ENCODE assay signal across 17 mouse cellular contexts in the genomic region with DNA sequence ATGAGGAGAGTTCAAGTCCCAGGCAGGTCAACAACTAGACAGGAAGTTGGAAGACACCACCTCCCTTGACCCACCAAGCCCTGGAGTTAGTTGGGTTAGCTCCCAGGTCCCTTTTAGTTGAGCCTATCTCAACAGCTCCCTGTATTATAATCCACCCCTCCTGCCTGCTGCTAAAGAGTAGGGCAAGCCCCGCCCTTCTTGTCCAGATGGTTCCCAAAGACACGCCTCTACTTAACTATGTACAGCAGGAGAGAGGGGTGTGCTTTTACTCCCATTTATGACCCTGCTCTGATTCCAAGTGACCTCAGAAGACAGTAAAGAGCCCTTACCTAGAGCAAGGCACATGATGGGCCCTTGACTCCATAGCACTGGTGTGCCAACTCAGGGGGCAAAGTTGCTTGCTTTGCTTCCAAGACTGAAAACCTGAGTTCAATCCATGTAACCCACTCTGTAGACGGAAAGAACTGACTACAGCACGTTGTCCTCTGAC. TPM values are rescaled to one million over a fixed set of nuclear protein-coding genes. Genes with fewer than 3 reads are reported as not detected.
DNase-seq lines count a peak whose midpoint lies in the region; ATAC-seq lines count a peak whose summit lies in the region.
"Had no signal": no experiment of that assay in that cellular context is flagged by ENCODE, and none has a peak within 500 bp of the region (broad histone marks: within the 10 kb centered on the region; RNA-seq: fewer than 3 reads in every experiment).

No protein-coding gene starts in this region.

- H3K27ac ChIP-seq in lung, embryonic 16.5 days (ENCODE audit: low read length) = no peak overlapping the region
- no peak overlapping the region for H3K27ac ChIP-seq in intestine, embryonic 14.5 days (ENCODE audit: low read depth)
- no peak overlapping the region for H3K27ac ChIP-seq in stomach, embryonic 16.5 days (ENCODE audit: low read length)
- H3K27ac ChIP-seq: liver, embryonic 15.5 days had no signal

- no peak overlapping the region for H3K9ac ChIP-seq in lung, embryonic 16.5 days (ENCODE audit: low read length)
- H3K9ac ChIP-seq in intestine, embryonic 14.5 days (ENCODE audit: low read length) = no peak overlapping the region
- no peak overlapping the region for H3K9ac ChIP-seq in stomach, embryonic 16.5 days (ENCODE audit: low read length)
- H3K9ac ChIP-seq: liver, embryonic 15.5 days had no signal

- peak; percentile 41 for DNase-seq in cerebellum, adult 11 months
- DNase-seq in cerebellum, postnatal 4 days (ENCODE audit: low spot score in 2 of 2) = no peak
- no peak for DNase-seq in lung, postnatal 10 days
- no peak for DNase-seq in intestine, embryonic 14.5 days (ENCODE audit: low spot score)
- DNase-seq in ovary, adult 18-20 months (ENCODE audit: low spot score) = no peak
- DNase-seq in adrenal gland, adult (ENCODE audit: inconsistent age in 2 of 2, low spot score in 1 of 2) = no peak
- DNase-seq: adrenal gland, adult 8-10 months; lung, postnatal 14 days had no signal

- no peak overlapping the region for H3K4me3 ChIP-seq in lung, embryonic 16.5 days (ENCODE audit: low read length)
- no peak overlapping the region for H3K4me3 ChIP-seq in intestine, embryonic 14.5 days (ENCODE audit: low read depth, low read length)
- H3K4me3 ChIP-seq in stomach, embryonic 16.5 days (replicated peaks; ENCODE audit: low read length) = no peak overlapping the region
- H3K4me3 ChIP-seq: hindbrain, embryonic 10.5 days; liver, embryonic 15.5 days; megakaryocyte, embryonic 14.5 days had no signal

- no peak overlapping the region for H3K4me2 ChIP-seq in lung, embryonic 16.5 days (ENCODE audit: low read depth, low read length)
- no peak overlapping the region for H3K4me2 ChIP-seq in intestine, embryonic 14.5 days (ENCODE audit: low read length)
- H3K4me2 ChIP-seq in stomach, embryonic 16.5 days (ENCODE audit: low read depth, low read length) = no peak overlapping the region
- H3K4me2 ChIP-seq: liver, embryonic 15.5 days had no signal

- H3K36me3 ChIP-seq in lung, embryonic 16.5 days (ENCODE audit: control insufficient read depth, insufficient read depth, low read length) = no peaks in the 10 kb centered on the region
- H3K36me3 ChIP-seq in intestine, embryonic 14.5 days (ENCODE audit: control insufficient read depth, insufficient read depth, low read length) = no peaks in the 10 kb centered on the region
- no peaks in the 10 kb centered on the region for H3K36me3 ChIP-seq in stomach, embryonic 16.5 days (ENCODE audit: control insufficient read depth, insufficient read depth, low read length)
- H3K36me3 ChIP-seq: G1E; hindbrain, embryonic 10.5 days; liver, embryonic 15.5 days had no signal

- WGBS in lung, embryonic 16.5 days = 81% methylated on average over 4 of the region's 4 CpGs
- 82% methylated on average over 4 of the region's 4 CpGs for WGBS in intestine, embryonic 14.5 days
- 82% methylated on average over 4 of the region's 4 CpGs for WGBS in stomach, embryonic 16.5 days

- H3K9me3 ChIP-seq in lung, embryonic 16.5 days (ENCODE audit: control insufficient read depth, low read length) = no peaks in the 10 kb centered on the region
- no peaks in the 10 kb centered on the region for H3K9me3 ChIP-seq in intestine, embryonic 14.5 days (ENCODE audit: control insufficient read depth, low read length)
- no peaks in the 10 kb centered on the region for H3K9me3 ChIP-seq in stomach, embryonic 16.5 days (replicated peaks; ENCODE audit: control insufficient read depth, low read length)
- H3K9me3 ChIP-seq: G1E; hindbrain, embryonic 10.5 days; liver, embryonic 15.5 days had no signal

- H3K27me3 ChIP-seq in lung, embryonic 16.5 days (ENCODE audit: control insufficient read depth, insufficient read depth, low read depth, low read length) = no peaks in the 10 kb centered on the region
- H3K27me3 ChIP-seq in intestine, embryonic 14.5 days (replicated peaks; ENCODE audit: control insufficient read depth, insufficient read depth, low read length) = 0 out of 2 replicates have a peak, but pooled peaks cover 2% of the 10 kb centered on the region
- H3K27me3 ChIP-seq in stomach, embryonic 16.5 days (ENCODE audit: control insufficient read depth, insufficient read depth, low read length) = no peaks in the 10 kb centered on the region
- H3K27me3 ChIP-seq: liver, embryonic 15.5 days had no signal

- peaks cover 8% of the 10 kb centered on the region; the same call in 1 of the 2 replicates for H3K4me1 ChIP-seq in lung, embryonic 16.5 days (replicated peaks; ENCODE audit: control insufficient read depth, insufficient read depth, low read length)
- no peaks in the 10 kb centered on the region for H3K4me1 ChIP-seq in intestine, embryonic 14.5 days (replicated peaks; ENCODE audit: control insufficient read depth, insufficient read depth, low read length)
- H3K4me1 ChIP-seq in stomach, embryonic 16.5 days (ENCODE audit: control insufficient read depth, insufficient read depth, low read length) = peaks cover 2% of the 10 kb centered on the region; the same call in 1 of the 2 replicates

- ATAC-seq in lung, embryonic 16.5 days (ENCODE audit: low read depth) = peak; percentile 39; the same call in 1 of the 2 replicates
- ATAC-seq in intestine, embryonic 14.5 days (replicated peaks; ENCODE audit: low FRiP score, low TSS enrichment, low read depth) = 0 out of 2 replicates have a peak, but pooled peaks have one; percentile 28
- ATAC-seq in stomach, embryonic 16.5 days (ENCODE audit: insufficient read depth, low FRiP score) = peak; percentile 31
- ATAC-seq: CD4-positive, CD25-positive, alpha-beta regulatory T cell, adult 4 months; inflammation-experienced regulatory T-cells, adult 6 months; midbrain, embryonic 16.5 days had no signal

RNA-seq across cellular contexts. Expression of a gene that starts 29.4 kb away (rescaled TPM):
- 6.9 TPM in 2 replicates for polyA plus RNA-seq in lung, embryonic 16.5 days (2015; fragmentation: Nextera tagmentation; extraction: Ambion mirVana)
- polyA plus RNA-seq in intestine, embryonic 14.5 days (2014; fragmentation: Nextera tagmentation; extraction: Ambion mirVana) = 5.8 and 7.3 TPM in 2 replicates
- 5.9 and 6.1 TPM in 2 replicates for polyA plus RNA-seq in stomach, embryonic 16.5 days (2015; fragmentation: Nextera tagmentation; extraction: Ambion mirVana)
